Mouse (Mus musculus) lung, embryonic 15.5 days (tissue): Measurements from ENCODE around the gene Hist2h2be. TPM values are rescaled to one million over a fixed set of nuclear protein-coding genes. Genes with fewer than 3 reads are reported as not detected.
"Not testable (repeated sequence)": the region's sequence is repeated elsewhere in the genome, so short reads cannot be mapped to it uniquely, and the experiment has no call there.

ENCODE experiments used
- ATAC-seq: fragments of 200-750 bp; cut with Nextera tagmentation; 2 replicates; pipeline ENCODE4 v1.8.0; 2017; ENCODE audit warnings: moderate number of reproducible peaks, borderline replicate concordance; ENCODE audit not compliant: low FRiP score, low TSS enrichment; ENCODE audit errors: extremely low read depth
- H3K27ac ChIP-seq: fragments of 300-500 bp; sonication (generic); 2 replicates; pipeline ENCODE4 v1.5.1; 2015; ENCODE audit warnings: moderate library complexity, mild to moderate bottlenecking, inconsistent platforms
- H3K27me3 ChIP-seq: fragments of 300-500 bp; sonication (generic); 2 replicates; pipeline ENCODE4 v1.6.1; 2015; ENCODE audit warnings: inconsistent platforms
- H3K36me3 ChIP-seq: fragments of 300-500 bp; sonication (generic); 2 replicates; pipeline ENCODE4 v1.6.1; 2015; ENCODE audit warnings: inconsistent platforms
- H3K4me1 ChIP-seq: fragments of 300-500 bp; sonication (generic); 2 replicates; pipeline ENCODE4 v1.6.1; 2015; ENCODE audit warnings: inconsistent platforms
- H3K4me2 ChIP-seq: fragments of 300-500 bp; sonication (generic); 2 replicates; pipeline ENCODE4 v1.6.1; 2015; ENCODE audit warnings: inconsistent platforms, mild to moderate bottlenecking, moderate library complexity
- H3K4me3 ChIP-seq: fragments of 300-500 bp; sonication (generic); 2 replicates; pipeline ENCODE4 v1.5.1; 2015; ENCODE audit warnings: mild to moderate bottlenecking, inconsistent platforms
- H3K9ac ChIP-seq: fragments of 300-500 bp; sonication (generic); 2 replicates; pipeline ENCODE4 v1.6.1; 2015; ENCODE audit warnings: inconsistent platforms
- H3K9me3 ChIP-seq: fragments of 300-500 bp; sonication (generic); 2 replicates; pipeline ENCODE4 v1.6.1; 2016; ENCODE audit warnings: inconsistent platforms
- WGBS: fragments of 180-500 bp; shearing (Covaris S2); methylation state at CpG from one replicate; pipeline ENCODE4 v1.1.7; 2015; 5-methylcytosine and 5-hydroxymethylcytosine counted together
- polyA plus RNA-seq: library from polyadenylated mRNA; unstranded; fragments of >200 nt; fragmentation: Nextera tagmentation; extraction: Ambion mirVana; gene quantifications from 2 replicates; pipeline ENCODE4 v1.2.1, GENCODE M21; 2015

Hist2h2be gene
- polyA plus RNA-seq, 1 experiment from 2014 or later = 7.4 TPM

DNA sequence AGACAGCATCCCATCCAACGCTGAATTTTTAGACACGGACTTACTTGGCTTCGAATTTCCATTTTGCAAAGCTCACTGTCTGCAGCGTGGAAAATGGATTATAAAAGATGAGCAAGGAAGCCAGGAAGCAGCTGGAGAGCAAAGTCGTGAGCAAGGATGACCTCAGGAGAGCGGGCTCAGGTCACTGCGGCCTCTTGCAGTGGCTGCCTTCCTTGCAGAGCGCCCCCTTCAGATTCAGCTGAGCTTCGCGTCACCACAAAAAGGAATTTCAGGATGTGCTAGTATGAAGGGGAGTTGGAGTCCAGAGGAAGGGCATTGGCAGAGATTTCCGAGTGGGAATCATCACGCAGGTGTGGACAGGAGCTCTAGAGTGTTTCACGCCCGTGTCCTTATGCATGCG lies 11.7 kb upstream of the Hist2h2be start:
- no peak for ATAC-seq
- no peak overlapping the region for H3K9ac ChIP-seq

DNA sequence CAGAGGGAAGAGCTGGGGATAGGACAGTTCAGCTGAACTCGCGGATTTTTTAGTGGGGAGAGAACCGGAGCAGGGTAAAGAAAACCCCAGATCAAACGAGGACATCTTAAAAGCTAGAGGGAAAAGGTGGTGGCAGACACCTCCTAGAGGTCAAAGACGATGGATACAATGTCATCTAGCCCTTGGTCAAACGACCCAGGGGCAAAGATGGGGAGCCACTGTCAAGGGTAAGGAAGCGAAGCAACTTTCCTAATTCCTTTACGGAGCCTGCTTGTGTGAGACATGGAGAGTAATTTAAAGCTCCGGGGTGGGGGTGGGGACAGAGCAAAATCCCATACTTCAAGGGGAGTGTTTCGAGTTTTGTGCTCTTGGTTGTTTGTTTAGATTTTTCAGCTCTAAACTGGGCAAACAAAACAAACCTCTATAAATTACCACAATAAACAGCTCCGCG lies 1.7 kb upstream of the Hist2h2be start:
- no peaks in the 10 kb centered on the region for H3K27me3 ChIP-seq
- H3K4me3 ChIP-seq = peak overlapping the region; percentile 55
- ATAC-seq = peak; percentile 13; the same call in 1 of the 2 replicates
- no peaks in the 10 kb centered on the region for H3K9me3 ChIP-seq
- peak overlapping the region; percentile 89 for H3K4me2 ChIP-seq
- peaks cover 27% of the 10 kb centered on the region for H3K4me1 ChIP-seq
- H3K27ac ChIP-seq = peak overlapping the region; percentile 97
- H3K9ac ChIP-seq = peak overlapping the region; percentile 46
- WGBS = under 1% methylated on average over 12 of the region's 12 CpGs
- no peaks in the 10 kb centered on the region for H3K36me3 ChIP-seq

More for the DNA sequence above, 11.7 kb upstream of the Hist2h2be start:
- no peaks in the 10 kb centered on the region for H3K36me3 ChIP-seq
- 23% methylated on average over 15 of the region's 15 CpGs for WGBS
- H3K4me1 ChIP-seq = no peaks in the 10 kb centered on the region
- no peaks in the 10 kb centered on the region for H3K27me3 ChIP-seq
- H3K4me3 ChIP-seq = no peak overlapping the region
- H3K27ac ChIP-seq = no peak overlapping the region
- H3K4me2 ChIP-seq = no peak overlapping the region
- no peaks in the 10 kb centered on the region for H3K9me3 ChIP-seq

DNA sequence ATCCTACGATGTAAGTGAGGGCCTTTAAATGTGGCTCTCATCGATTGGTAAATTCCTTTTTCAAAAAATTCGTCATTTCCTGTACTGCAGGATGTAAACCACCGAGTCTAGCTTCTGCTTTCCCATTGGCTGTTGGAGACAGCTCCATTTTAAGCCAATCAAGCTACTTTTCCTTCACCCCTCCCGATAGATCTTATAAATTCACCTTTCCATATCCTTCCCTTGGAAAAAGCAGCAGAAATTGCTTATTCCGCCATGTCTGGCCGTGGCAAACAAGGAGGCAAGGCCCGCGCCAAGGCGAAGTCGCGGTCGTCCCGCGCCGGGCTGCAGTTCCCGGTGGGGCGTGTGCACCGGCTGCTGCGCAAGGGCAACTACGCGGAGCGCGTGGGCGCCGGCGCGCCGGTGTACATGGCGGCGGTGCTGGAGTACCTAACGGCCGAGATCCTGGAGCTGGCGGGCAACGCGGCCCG lies 1.2 kb upstream of the Hist2h2be start, which contains the start of the genes Bola1 and Hist2h2ab:
Bola1 (minus strand) TSS at position 49 of the 470 bp plus-strand sequence.
Hist2h2ab (plus strand) TSS at position 205 of the 470 bp plus-strand sequence.
- no peaks in the 10 kb centered on the region for H3K9me3 ChIP-seq
- H3K4me3 ChIP-seq = peak within 1 kb of the TSS; percentile 55
- H3K4me1 ChIP-seq = peaks cover 27% of the 10 kb centered on the region
- no peaks in the 10 kb centered on the region for H3K27me3 ChIP-seq
- no peaks in the 10 kb centered on the region for H3K36me3 ChIP-seq
- peak within 1 kb of the TSS; percentile 89 for H3K4me2 ChIP-seq
- peak within 1 kb of the TSS; percentile 90 for H3K9ac ChIP-seq
- peak within 1 kb of the TSS; percentile 97 for H3K27ac ChIP-seq
- peak; percentile 83 for ATAC-seq
- WGBS = under 1% methylated on average over 37 of the region's 37 CpGs

DNA sequence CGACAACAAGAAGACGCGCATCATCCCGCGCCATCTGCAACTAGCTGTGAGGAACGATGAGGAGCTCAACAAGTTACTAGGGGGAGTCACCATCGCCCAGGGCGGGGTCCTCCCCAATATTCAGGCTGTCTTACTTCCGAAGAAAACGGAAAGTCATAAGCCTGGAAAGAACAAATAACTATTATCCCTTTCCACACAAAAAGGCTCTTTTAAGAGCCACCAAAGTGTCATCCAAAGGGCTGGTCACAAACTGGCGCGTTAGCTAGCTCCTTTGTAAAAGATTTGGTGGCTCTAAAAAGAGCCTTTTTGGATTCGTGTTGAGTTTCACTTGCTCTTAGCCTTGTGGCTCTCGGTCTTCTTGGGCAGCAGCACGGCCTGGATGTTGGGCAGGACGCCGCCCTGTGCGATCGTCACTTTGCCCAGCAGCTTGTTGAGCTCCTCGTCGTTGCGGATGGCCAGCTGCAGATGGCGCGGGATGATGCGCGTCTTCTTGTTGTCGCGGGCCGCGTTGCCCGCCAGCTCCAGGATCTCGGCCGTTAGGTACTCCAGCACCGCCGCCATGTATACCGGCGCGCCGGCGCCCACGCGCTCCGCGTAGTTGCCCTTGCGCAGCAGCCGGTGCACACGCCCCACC lies 671 bp upstream of the Hist2h2be start:
- not testable (repeated sequence) for H3K27me3 ChIP-seq, H3K36me3 ChIP-seq, H3K9me3 ChIP-seq, ATAC-seq
- peak overlapping the region; percentile 55 for H3K4me3 ChIP-seq
- H3K27ac ChIP-seq = peak overlapping the region; percentile 97
- peak overlapping the region; percentile 90 for H3K9ac ChIP-seq
- peak overlapping the region; percentile 89 for H3K4me2 ChIP-seq
- peaks cover 27% of the 10 kb centered on the region for H3K4me1 ChIP-seq
- WGBS = under 1% methylated on average over 44 of the region's 47 CpGs

DNA sequence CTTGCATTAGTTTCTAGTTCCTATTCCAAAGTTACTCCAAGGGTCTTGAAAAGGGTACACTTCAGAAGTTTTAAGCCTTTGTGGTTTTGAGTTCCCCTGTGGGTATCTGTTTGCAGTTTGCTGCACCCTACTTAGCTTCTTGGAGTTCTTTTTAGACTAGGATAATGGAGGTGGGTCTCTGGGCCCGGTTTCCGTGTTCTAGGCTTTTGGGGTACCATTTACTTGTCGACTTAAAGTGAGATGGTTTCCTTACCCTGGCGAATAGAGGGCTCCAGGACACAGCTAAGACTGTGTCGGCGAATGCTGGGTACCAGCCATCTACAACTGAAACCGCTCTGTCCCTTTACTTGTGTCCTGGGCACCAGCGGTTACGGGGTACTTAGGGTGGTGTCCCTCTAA lies 720 bp downstream of the Hist2h2be start:
- Histone ChIP-seq H3K27ac (peak overlapping the region; percentile 97), H3K27me3 (no peaks in the 10 kb centered on the region), H3K4me3 (peak overlapping the region; percentile 55), H3K36me3 (no peaks in the 10 kb centered on the region), H3K4me1 (peaks cover 27% of the 10 kb centered on the region), H3K9ac (peak overlapping the region; percentile 55), H3K4me2 (peak overlapping the region; percentile 89), H3K9me3 (no peaks in the 10 kb centered on the region)
- 19% methylated on average over 9 of the region's 9 CpGs for WGBS
- no peak for ATAC-seq

DNA sequence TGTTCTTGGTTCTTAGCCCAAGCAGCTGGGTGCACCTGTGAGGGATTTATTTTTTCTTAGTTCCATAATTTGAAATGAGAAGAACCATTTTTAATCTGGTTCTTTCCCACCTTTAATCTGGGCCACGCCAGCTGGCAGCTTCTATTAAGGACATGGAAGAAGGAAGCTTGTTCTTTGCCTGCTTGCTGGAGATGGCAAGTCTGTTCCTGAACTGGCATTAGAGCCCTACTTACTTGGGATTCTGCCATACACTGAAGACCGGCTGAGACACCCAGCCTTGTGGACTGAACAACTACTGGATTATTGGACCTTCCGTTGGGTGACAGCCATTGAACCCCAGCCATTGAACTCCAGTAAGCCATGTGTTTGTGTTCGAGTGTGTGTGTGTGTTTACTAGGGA lies 1.9 kb downstream of the Hist2h2be start:
- WGBS = 91% methylated on average over 4 of the region's 4 CpGs
- Histone ChIP-seq H3K9me3 (no peaks in the 10 kb centered on the region), H3K4me1 (peaks cover 37% of the 10 kb centered on the region), H3K27me3 (no peaks in the 10 kb centered on the region), H3K27ac (no peak overlapping the region), H3K4me2 (peak overlapping the region; percentile 89), H3K36me3 (no peaks in the 10 kb centered on the region), H3K9ac (no peak overlapping the region), H3K4me3 (no peak overlapping the region)
- no peak for ATAC-seq

DNA sequence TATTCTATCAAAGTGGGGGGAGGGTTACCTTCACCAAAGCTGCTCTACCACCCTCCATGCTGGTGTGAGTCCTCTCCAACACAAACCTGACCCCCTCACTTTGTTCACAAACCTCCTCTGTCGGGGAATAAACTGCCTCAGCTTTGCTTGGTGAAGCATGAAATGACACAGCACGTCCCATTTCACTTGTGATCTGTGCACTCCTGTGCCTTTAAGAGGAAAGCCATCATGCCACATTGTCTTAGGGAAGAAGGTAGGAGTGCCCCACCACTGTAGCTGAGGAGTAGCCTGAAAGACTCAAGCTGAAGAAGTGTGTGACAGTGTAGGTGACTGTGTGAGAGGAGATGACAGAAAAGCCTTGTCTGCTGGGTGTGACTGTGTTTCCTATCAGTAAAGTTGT lies 4.5 kb downstream of the Hist2h2be start:
- Histone ChIP-seq H3K4me2 (no peak overlapping the region), H3K9ac (no peak overlapping the region), H3K4me1 (peaks cover 28% of the 10 kb centered on the region), H3K36me3 (no peaks in the 10 kb centered on the region), H3K4me3 (no peak overlapping the region), H3K9me3 (no peaks in the 10 kb centered on the region), H3K27ac (no peak overlapping the region), H3K27me3 (no peaks in the 10 kb centered on the region)
- WGBS = 46% methylated on average over 2 of the region's 2 CpGs
- ATAC-seq = no peak

DNA sequence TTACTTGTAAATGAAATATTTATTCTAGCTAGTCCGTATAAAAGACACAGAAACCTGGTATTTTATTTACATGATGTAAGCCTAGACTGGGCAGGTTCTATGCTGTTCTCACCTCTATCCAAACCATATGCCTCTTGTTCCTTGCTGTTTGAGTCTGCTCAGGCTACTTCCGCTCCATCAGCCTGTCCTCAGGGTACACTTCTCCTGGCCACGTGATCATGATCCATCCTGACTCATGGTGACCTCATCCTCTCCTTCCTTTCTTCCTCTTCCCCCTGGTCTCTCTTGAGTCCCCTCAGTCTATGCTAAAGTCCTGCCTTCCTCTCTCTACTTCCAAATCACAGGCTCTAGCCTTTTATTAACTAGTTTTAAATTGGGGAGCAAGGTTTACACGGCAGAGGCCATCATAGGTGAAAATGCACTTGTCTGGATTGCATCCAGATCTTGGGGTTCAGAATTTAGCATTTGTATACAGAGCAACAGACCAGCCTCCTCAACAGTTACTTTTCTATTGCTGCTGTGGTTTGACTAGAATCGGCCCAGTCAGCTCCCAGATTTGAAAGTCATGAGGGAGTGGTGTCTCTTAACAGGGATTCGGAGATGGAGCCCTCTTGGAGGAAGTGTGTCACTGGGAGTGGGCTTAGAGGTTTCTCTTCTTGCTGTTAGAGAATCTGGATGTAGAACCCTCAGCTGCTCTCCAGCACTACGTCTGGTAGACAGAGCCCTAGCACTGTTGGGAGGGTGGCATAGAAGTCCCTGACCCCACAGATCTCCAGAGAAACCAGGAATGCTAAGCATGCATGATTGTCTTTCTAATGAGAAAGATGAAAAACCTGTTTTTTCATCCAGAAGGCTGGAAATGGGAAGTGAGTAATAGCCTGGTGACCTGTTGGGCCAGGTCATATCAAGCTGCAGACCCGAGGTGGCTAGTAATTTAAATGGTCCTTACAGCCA lies 6.1 kb downstream of the Hist2h2be start:
- WGBS = 46% methylated on average over 8 of the region's 8 CpGs
- Histone ChIP-seq H3K4me1 (peaks cover 26% of the 10 kb centered on the region), H3K9ac (no peak overlapping the region), H3K9me3 (no peaks in the 10 kb centered on the region), H3K36me3 (no peaks in the 10 kb centered on the region), H3K4me3 (no peak overlapping the region), H3K4me2 (no peak overlapping the region), H3K27ac (no peak overlapping the region), H3K27me3 (no peaks in the 10 kb centered on the region)
- ATAC-seq = 0 out of 2 replicates have a peak, but pooled peaks have one; percentile 21

DNA sequence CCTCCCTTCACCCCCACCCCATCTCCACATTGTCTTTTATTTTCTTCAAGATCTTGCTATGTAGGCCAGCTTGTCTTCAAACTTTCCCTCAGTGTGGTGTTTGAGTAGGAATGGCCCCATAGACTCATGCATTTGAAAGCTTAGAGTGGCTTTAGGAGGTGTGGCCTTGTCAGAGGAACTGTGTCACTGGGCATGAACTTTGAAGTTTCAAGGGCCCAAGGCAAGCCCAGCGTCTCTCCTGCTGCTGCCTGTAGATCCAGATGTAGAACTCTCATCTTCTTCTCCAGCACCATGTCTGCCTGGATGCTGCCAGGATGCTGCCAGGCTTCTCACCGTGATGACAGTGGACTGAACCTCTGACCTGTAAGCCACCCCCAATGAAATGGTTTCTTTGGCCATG lies 7.9 kb downstream of the Hist2h2be start:
- Histone ChIP-seq H3K9me3 (no peaks in the 10 kb centered on the region), H3K4me1 (peaks cover 16% of the 10 kb centered on the region; the same call in 1 of the 2 replicates), H3K27ac (no peak overlapping the region), H3K36me3 (no peaks in the 10 kb centered on the region), H3K9ac (no peak overlapping the region), H3K4me2 (no peak overlapping the region), H3K27me3 (no peaks in the 10 kb centered on the region), H3K4me3 (no peak overlapping the region)
- WGBS = 49% methylated on average over 2 of the region's 2 CpGs
- ATAC-seq = no peak

DNA sequence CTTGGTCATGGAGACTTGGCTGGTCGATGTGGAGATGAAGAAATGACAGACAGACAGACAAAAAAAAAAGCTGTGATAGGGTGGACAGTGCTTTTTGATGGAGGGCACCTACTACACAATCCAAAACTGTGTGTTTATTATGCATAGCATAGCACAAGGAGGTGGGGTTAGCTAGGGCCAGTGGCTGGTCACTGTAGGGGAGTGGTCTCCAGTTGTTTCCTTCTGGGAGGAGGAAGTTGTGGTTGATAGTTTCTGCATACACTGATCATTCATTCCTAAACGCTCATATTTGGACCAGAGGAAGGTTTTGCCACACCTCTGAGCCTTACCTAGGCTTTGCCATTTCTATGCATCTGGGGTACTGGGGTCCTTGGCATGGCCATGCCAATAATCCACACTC lies 9.5 kb downstream of the Hist2h2be start:
- Histone ChIP-seq H3K36me3 (no peaks in the 10 kb centered on the region), H3K27ac (no peak overlapping the region), H3K4me3 (no peak overlapping the region), H3K9ac (no peak overlapping the region), H3K9me3 (no peaks in the 10 kb centered on the region), H3K27me3 (no peaks in the 10 kb centered on the region), H3K4me2 (no peak overlapping the region), H3K4me1 (peaks cover 16% of the 10 kb centered on the region; the same call in 1 of the 2 replicates)
- 62% methylated on average over 2 of the region's 2 CpGs for WGBS
- no peak for ATAC-seq

DNA sequence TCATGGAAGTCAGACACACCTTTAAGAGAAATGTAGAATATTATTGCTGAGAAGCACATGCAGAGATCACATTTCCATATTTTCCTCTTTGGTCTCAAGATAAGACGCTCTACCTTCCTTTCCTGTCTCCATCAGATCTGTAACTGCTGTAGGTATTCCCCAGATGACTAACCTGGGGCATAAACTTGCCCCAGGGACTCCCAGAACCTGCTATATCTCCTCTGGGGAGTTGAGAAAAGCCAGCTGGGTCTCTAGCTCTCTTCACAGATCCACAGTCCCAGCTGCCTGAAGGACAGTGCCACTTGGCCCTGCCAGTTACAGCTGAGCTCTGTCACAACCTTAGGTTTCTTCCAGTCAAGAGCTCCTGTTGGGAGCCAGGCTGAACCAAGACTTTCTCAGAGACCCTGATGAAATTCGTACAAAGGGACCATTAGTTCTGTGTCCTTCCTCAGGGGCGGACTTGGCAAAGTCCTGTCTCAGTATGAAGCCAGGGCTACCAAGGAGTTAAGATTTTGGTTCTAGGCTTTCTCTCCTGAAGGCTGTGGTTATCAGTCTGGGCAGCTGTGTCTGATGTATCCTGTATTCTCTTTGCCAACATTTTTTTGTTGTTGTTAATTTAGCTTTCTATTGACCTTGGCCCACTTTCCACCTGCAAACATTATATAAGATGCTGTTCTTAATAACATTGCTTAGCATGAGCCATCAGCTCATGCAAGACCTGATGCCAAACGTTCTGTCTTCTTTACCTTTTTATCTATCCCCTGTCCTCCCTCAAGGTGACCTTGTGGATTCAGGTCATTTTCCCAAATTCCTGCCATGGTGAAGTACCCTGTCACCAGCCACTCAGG lies 10.2 kb downstream of the Hist2h2be start:
- Histone ChIP-seq H3K27ac (no peak overlapping the region), H3K27me3 (no peaks in the 10 kb centered on the region), H3K9ac (no peak overlapping the region), H3K4me3 (no peak overlapping the region), H3K9me3 (no peaks in the 10 kb centered on the region), H3K4me1 (peaks cover 19% of the 10 kb centered on the region), H3K36me3 (no peaks in the 10 kb centered on the region), H3K4me2 (no peak overlapping the region)
- no peak for ATAC-seq
- WGBS = 57% methylated on average over 4 of the region's 4 CpGs
